Mouse (Mus musculus): ENCODE results near the gene Lsm5. TPM values are rescaled to one million over a fixed set of nuclear protein-coding genes. Genes with fewer than 3 reads are reported as not detected.

Lsm5 gene
- polyA plus RNA-seq, 1 experiment from 2014 or later: 170 TPM

- WGBS: under 1% methylated on average over 25 of the region's 25 CpGs
- H3K4me1 ChIP-seq (replicated peaks; ENCODE audit: insufficient read depth, low read length): peaks cover 9% of the 10 kb centered on the region
- H3K9ac ChIP-seq (ENCODE audit: low read depth, low read length): peak overlapping the region; percentile 65
- peak overlapping the region; percentile 67 for H3K4me2 ChIP-seq (ENCODE audit: low read length)
- ATAC-seq (replicated peaks; ENCODE audit: low FRiP score, low read depth) (peak; percentile 22), DNase-seq (ENCODE audit: low spot score) (peak; percentile 73)
- H3K27me3 ChIP-seq (ENCODE audit: insufficient read depth, low read length): no peaks in the 10 kb centered on the region
- no peaks in the 10 kb centered on the region for H3K36me3 ChIP-seq (ENCODE audit: insufficient read depth, low read length)
- no peaks in the 10 kb centered on the region for H3K9me3 ChIP-seq (replicated peaks; ENCODE audit: low read length)
- TF ChIP-seq CTCF (IDR thresholded peaks at IDR 0.05; ENCODE audit: low read depth): no peak
- peak overlapping the region; percentile 90 for H3K27ac ChIP-seq
- peak overlapping the region; percentile 58 for H3K4me3 ChIP-seq (replicated peaks; ENCODE audit: low read depth, low read length)
Measured at GRCm38 (mm10) chr6:56715270-56715666, 10.8 kb upstream of the Lsm5 start.

- peak within 1 kb of the TSS; percentile 58 for H3K4me3 ChIP-seq (replicated peaks; ENCODE audit: low read depth, low read length)
- TF ChIP-seq CTCF (IDR thresholded peaks at IDR 0.05; ENCODE audit: low read depth): peak; percentile 74
- peak; percentile 98 for DNase-seq (ENCODE audit: low spot score)
- ATAC-seq (replicated peaks; ENCODE audit: low FRiP score, low read depth): peak; percentile 98
- peak within 1 kb of the TSS; percentile 90 for H3K27ac ChIP-seq
- H3K4me2 ChIP-seq (ENCODE audit: low read length): peak within 1 kb of the TSS; percentile 67
- H3K4me1 ChIP-seq (replicated peaks; ENCODE audit: insufficient read depth, low read length): peaks cover 9% of the 10 kb centered on the region
- H3K9ac ChIP-seq (ENCODE audit: low read depth, low read length): peak within 1 kb of the TSS; percentile 65
- no peaks in the 10 kb centered on the region for H3K27me3 ChIP-seq (ENCODE audit: insufficient read depth, low read length)
- H3K9me3 ChIP-seq (replicated peaks; ENCODE audit: low read length): no peaks in the 10 kb centered on the region
- H3K36me3 ChIP-seq (ENCODE audit: insufficient read depth, low read length): no peaks in the 10 kb centered on the region
- under 1% methylated on average over 64 of the region's 64 CpGs for WGBS
Measured at GRCm38 (mm10) chr6:56714574-56715269, 10.2 kb upstream of the Lsm5 start, which contains the start of gene Avl9. Gene Avl9 (plus strand): TSS chr6:56714899.

DNA sequence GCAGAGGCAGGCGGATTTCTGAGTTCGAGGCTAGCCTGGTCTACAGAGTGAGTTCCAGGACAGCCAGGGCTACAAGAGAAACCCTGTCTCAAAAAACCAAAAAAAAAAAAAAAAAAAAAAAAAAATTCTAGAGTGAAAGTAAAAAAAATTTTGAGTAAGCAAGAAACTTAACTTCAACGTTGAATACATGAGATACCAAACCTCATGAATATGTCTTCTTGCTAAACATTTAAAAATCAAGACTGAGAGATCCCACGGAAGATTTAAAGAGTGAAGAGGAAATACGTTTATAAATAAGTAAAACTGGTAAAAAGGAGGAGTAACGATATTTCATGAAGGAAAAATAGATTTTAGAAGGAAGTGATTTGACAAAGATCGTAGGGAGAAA, 9.7 kb upstream of the Lsm5 start:
- 51% methylated on average over 7 of the region's 7 CpGs for WGBS
- no peak overlapping the region for H3K9ac ChIP-seq (ENCODE audit: low read depth, low read length)

DNA sequence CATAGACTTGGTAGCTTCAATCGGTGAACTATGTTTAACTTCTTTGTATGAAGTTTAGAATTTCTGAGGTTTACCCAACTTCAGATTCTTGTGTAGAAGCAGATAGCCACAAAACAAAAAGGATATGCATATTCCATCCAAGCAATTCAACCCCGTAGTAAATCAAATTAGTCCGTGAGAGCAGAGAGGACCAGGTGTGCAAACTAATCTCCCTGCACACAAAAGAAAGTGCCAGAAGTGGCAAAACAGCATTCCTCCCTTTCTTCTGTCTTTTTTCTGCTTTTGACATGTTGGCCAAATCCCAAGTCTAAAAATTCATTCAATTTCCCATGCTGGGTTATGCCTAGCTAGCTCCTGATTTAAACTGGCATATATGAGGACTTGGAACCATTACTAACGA, 12.1 kb downstream of the Lsm5 start:
- no peak for TF ChIP-seq CTCF (IDR thresholded peaks at IDR 0.05; ENCODE audit: low read depth)
- Histone ChIP-seq H3K27ac (no peak overlapping the region), H3K4me1 (replicated peaks; ENCODE audit: insufficient read depth, low read length) (no peaks in the 10 kb centered on the region), H3K4me3 (replicated peaks; ENCODE audit: low read depth, low read length) (no peak overlapping the region), H3K36me3 (ENCODE audit: insufficient read depth, low read length) (no peaks in the 10 kb centered on the region), H3K27me3 (ENCODE audit: insufficient read depth, low read length) (no peaks in the 10 kb centered on the region), H3K9me3 (replicated peaks; ENCODE audit: low read length) (no peaks in the 10 kb centered on the region), H3K9ac (ENCODE audit: low read depth, low read length) (no peak overlapping the region), H3K4me2 (ENCODE audit: low read length) (no peak overlapping the region)
- DNase-seq (ENCODE audit: low spot score) (no peak), ATAC-seq (replicated peaks; ENCODE audit: low FRiP score, low read depth) (no peak)
- WGBS: 77% methylated on average over 4 of the region's 4 CpGs

More for the DNA sequence above, 9.7 kb upstream of the Lsm5 start:
- H3K4me2 ChIP-seq (ENCODE audit: low read length): peak overlapping the region; percentile 67
- H3K27ac ChIP-seq: no peak overlapping the region
- DNase-seq (ENCODE audit: low spot score) (no peak), ATAC-seq (replicated peaks; ENCODE audit: low FRiP score, low read depth) (no peak)
- no peaks in the 10 kb centered on the region for H3K36me3 ChIP-seq (ENCODE audit: insufficient read depth, low read length)
- no peak for TF ChIP-seq CTCF (IDR thresholded peaks at IDR 0.05; ENCODE audit: low read depth)
- peak overlapping the region; percentile 58 for H3K4me3 ChIP-seq (replicated peaks; ENCODE audit: low read depth, low read length)
- no peaks in the 10 kb centered on the region for H3K9me3 ChIP-seq (replicated peaks; ENCODE audit: low read length)
- no peaks in the 10 kb centered on the region for H3K27me3 ChIP-seq (ENCODE audit: insufficient read depth, low read length)
- H3K4me1 ChIP-seq (replicated peaks; ENCODE audit: insufficient read depth, low read length): peaks cover 9% of the 10 kb centered on the region

DNA sequence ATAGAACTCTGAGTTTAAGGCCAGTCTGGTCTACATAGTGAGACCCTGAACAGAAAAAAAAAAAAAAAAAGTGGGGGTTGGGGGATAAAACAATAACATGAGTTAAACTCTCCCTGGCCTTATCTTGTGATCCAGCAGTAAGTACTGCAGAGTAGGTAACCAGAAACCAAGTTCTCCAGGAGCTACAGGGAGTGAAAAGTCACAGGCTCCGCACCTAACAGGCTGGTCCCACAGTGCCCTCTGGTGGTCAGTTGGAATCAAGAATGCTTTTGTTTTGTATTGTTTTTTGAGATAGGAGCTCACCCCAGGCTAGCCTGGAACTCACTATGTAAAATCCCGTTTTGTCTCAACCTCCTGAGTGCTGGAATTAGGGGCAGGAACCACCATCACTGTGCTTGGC, 13.3 kb downstream of the Lsm5 start:
- Histone ChIP-seq H3K4me2 (ENCODE audit: low read length) (no peak overlapping the region), H3K36me3 (ENCODE audit: insufficient read depth, low read length) (no peaks in the 10 kb centered on the region), H3K4me3 (replicated peaks; ENCODE audit: low read depth, low read length) (no peak overlapping the region), H3K4me1 (replicated peaks; ENCODE audit: insufficient read depth, low read length) (no peaks in the 10 kb centered on the region), H3K9ac (ENCODE audit: low read depth, low read length) (no peak overlapping the region), H3K9me3 (replicated peaks; ENCODE audit: low read length) (no peaks in the 10 kb centered on the region), H3K27me3 (ENCODE audit: insufficient read depth, low read length) (no peaks in the 10 kb centered on the region), H3K27ac (no peak overlapping the region)
- 2% methylated on average over 2 of the region's 2 CpGs for WGBS
- ATAC-seq (replicated peaks; ENCODE audit: low FRiP score, low read depth): peak; percentile 63; the same call in 1 of the 2 replicates
- TF ChIP-seq CTCF (IDR thresholded peaks at IDR 0.05; ENCODE audit: low read depth): peak; percentile 93
- DNase-seq (ENCODE audit: low spot score): peak; percentile 93

DNA sequence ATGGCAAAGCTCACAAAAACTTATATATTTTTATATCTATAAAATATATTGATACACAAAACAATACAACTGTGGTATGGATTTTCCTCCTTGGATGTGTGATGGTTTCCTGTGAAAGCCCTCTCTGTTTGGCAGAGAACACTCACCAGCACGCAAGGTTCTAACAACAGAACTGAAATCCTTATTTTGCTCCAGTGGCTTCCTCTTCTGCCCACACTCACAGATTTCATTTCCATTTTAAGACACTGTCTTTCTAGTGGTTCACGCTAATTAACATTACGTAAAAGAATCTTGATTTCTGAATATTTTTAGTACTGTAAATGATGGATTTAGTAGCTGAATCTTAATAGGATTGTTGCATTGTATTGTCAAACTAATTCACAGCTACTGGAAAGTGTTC, 16.3 kb downstream of the Lsm5 start:
- H3K9me3 ChIP-seq (replicated peaks; ENCODE audit: low read length): no peaks in the 10 kb centered on the region
- WGBS: 91% methylated on average over 3 of the region's 3 CpGs
- DNase-seq (ENCODE audit: low spot score): no peak
- H3K4me3 ChIP-seq (replicated peaks; ENCODE audit: low read depth, low read length): no peak overlapping the region
- H3K36me3 ChIP-seq (ENCODE audit: insufficient read depth, low read length): no peaks in the 10 kb centered on the region
- no peak for ATAC-seq (replicated peaks; ENCODE audit: low FRiP score, low read depth)
- no peak for TF ChIP-seq CTCF (IDR thresholded peaks at IDR 0.05; ENCODE audit: low read depth)
- H3K4me1 ChIP-seq (replicated peaks; ENCODE audit: insufficient read depth, low read length): no peaks in the 10 kb centered on the region
- no peak overlapping the region for H3K27ac ChIP-seq
- no peaks in the 10 kb centered on the region for H3K27me3 ChIP-seq (ENCODE audit: insufficient read depth, low read length)
- no peak overlapping the region for H3K9ac ChIP-seq (ENCODE audit: low read depth, low read length)
- H3K4me2 ChIP-seq (ENCODE audit: low read length): no peak overlapping the region
